Mouse (Mus musculus) lung, postnatal 0 days (tissue): Measurements from ENCODE around the gene Ano9. TPM values are rescaled to one million over a fixed set of nuclear protein-coding genes. Genes with fewer than 3 reads are reported as not detected.

Experiments used
- ATAC-seq: fragments of 200-750 bp; cut with Nextera tagmentation; 2 replicates; pipeline ENCODE4 v1.8.0; 2017; ENCODE audit warnings: moderate library complexity
- DNase-seq: peaks from one replicate; pipeline ENCODE4 v3.0.0-alpha.2; 2016; ENCODE audit warnings: low spot score
- H3K27ac ChIP-seq: fragments of 300-500 bp; sonication (generic); 2 replicates; pipeline ENCODE4 v1.5.1; 2014; ENCODE audit warnings: antibody characterized with exemption, mild to moderate bottlenecking, low read length, mixed read lengths
- H3K27me3 ChIP-seq: fragments of 300-500 bp; sonication (generic); replicated peaks from 2 replicates; pipeline ENCODE4 v1.6.1; 2014; ENCODE audit warnings: low read length, mixed read lengths; ENCODE audit not compliant: insufficient read depth
- H3K36me3 ChIP-seq: fragments of 300-500 bp; sonication (generic); 2 replicates; pipeline ENCODE4 v1.6.1; 2014; ENCODE audit warnings: low read length, mixed read lengths; ENCODE audit not compliant: insufficient read depth
- H3K4me1 ChIP-seq: fragments of 300-500 bp; sonication (generic); 2 replicates; pipeline ENCODE4 v1.6.1; 2014; ENCODE audit warnings: antibody characterized with exemption, low read depth, low read length, mixed read lengths; ENCODE audit not compliant: insufficient read depth
- H3K4me2 ChIP-seq: fragments of 300-500 bp; sonication (generic); replicated peaks from 2 replicates; pipeline ENCODE4 v1.6.1; 2014; ENCODE audit warnings: low read depth, mild to moderate bottlenecking, low read length, moderate library complexity, mixed read lengths
- H3K4me3 ChIP-seq: fragments of 300-500 bp; sonication (generic); 2 replicates; pipeline ENCODE4 v1.5.1; 2014; ENCODE audit warnings: low read depth, low read length
- H3K9ac ChIP-seq: fragments of 300-500 bp; sonication (generic); replicated peaks from 2 replicates; pipeline ENCODE4 v1.6.1; 2014; ENCODE audit warnings: low read depth, mild to moderate bottlenecking
- H3K9me3 ChIP-seq: fragments of 300-500 bp; sonication (generic); 2 replicates; pipeline ENCODE4 v1.6.1; 2016; ENCODE audit warnings: low read length, mixed read lengths
- CTCF ChIP-seq: IDR thresholded peaks from 2 replicates; pipeline ENCODE4 v1.5.1; 2016; ENCODE audit warnings: antibody characterized with exemption, mild to moderate bottlenecking
- EP300 ChIP-seq: IDR thresholded peaks from 2 replicates; pipeline ENCODE4 v1.6.1; 2016; ENCODE audit warnings: antibody characterized with exemption, mild to moderate bottlenecking, control low read depth
- WGBS: fragments of 180-500 bp; shearing (Covaris S2); extraction: QIAGEN DNeasy Blood & Tissue Kit; methylation state at CpG from one replicate; pipeline ENCODE4 v1.1.7; 2014; 5-methylcytosine and 5-hydroxymethylcytosine counted together
- polyA plus RNA-seq: library from polyadenylated mRNA; unstranded; fragments of >200 nt; fragmentation: Nextera tagmentation; extraction: Ambion mirVana; gene quantifications from 2 replicates; pipeline ENCODE4 v1.2.1, GENCODE M21; 2015

The Ano9 gene
- polyA plus RNA-seq, 1 experiment from 2014 or later, result 1.5 TPM

DNA sequence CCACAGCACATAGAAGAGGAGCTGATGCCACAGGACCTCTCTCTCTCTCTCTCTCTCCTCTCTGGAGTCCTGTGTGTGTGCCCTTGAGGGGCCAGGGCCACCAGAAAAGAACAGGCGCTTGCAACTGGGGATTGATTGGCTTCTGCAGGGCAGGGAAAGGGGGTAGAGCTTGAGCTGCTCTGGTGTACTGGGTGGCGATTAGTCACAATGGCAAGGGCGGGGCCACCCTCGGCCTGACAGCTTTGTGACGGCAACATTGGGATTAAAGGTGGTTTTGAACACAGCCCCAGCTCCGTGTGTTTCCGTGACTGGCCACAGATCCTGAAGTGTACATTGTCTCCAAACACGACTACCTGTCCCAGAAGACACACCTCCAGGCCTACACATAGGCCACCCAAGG is 27.4 kb downstream of the Ano9 start:
- ATAC-seq, result no peak
- H3K9ac ChIP-seq, result no peak overlapping the region
- TF ChIP-seq EP300 (no peak), CTCF (no peak)
- no peak overlapping the region for H3K4me2 ChIP-seq
- no peaks in the 10 kb centered on the region for H3K9me3 ChIP-seq
- no peaks in the 10 kb centered on the region for H3K36me3 ChIP-seq
- peaks cover 5% of the 10 kb centered on the region; the same call in 1 of the 2 replicates for H3K27me3 ChIP-seq
- 73% methylated on average over 8 of the region's 8 CpGs for WGBS
- H3K4me3 ChIP-seq, result no peak overlapping the region
- peaks cover 2% of the 10 kb centered on the region; the same call in 1 of the 2 replicates for H3K4me1 ChIP-seq
- no peak overlapping the region for H3K27ac ChIP-seq
- no peak for DNase-seq

- ATAC-seq (no peak), DNase-seq (no peak)
- Histone ChIP-seq H3K9me3 (no peaks in the 10 kb centered on the region), H3K9ac (no peak overlapping the region), H3K4me1 (peaks cover 2% of the 10 kb centered on the region; the same call in 1 of the 2 replicates), H3K27ac (no peak overlapping the region), H3K27me3 (peaks cover 5% of the 10 kb centered on the region; the same call in 1 of the 2 replicates), H3K4me2 (0 out of 2 replicates have a peak overlapping the region, but pooled peaks have one; percentile 6), H3K36me3 (no peaks in the 10 kb centered on the region), H3K4me3 (no peak overlapping the region)
- TF ChIP-seq CTCF, result no peak
- TF ChIP-seq EP300, result no peak
- WGBS, result 12% methylated on average over 18 of the region's 18 CpGs
These were observed 29.1 kb downstream of the Ano9 start for GRCm38 (mm10) chr7:141088473-141088872.

DNA sequence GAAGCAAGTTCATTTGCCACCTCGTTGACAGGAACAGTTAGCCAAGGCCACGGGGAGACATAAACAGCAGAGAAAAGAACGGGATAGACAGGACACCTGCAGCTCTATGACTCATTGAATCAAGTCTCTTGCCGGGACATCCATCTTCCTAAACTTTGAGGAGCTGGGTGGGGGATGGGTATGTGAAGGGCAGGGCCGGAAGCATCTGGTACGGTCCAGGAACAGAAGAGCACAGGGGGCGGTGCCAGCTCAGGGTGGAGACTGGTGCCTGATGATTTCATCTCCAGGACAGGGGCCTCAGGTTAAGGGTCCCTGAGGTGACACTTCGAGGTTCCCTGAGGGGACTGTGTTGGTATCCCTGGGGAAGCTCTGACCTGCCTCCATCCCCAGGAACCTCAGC is 29.7 kb downstream of the Ano9 start:
- DNase-seq, result peak; percentile 57
- Histone ChIP-seq H3K4me1 (peaks cover 2% of the 10 kb centered on the region; the same call in 1 of the 2 replicates), H3K9me3 (no peaks in the 10 kb centered on the region), H3K36me3 (no peaks in the 10 kb centered on the region), H3K27ac (no peak overlapping the region), H3K4me3 (no peak overlapping the region), H3K27me3 (peaks cover 5% of the 10 kb centered on the region; the same call in 1 of the 2 replicates), H3K9ac (no peak overlapping the region), H3K4me2 (no peak overlapping the region)
- peak; percentile 13; the same call in 1 of the 2 replicates for ATAC-seq
- 18% methylated on average over 8 of the region's 8 CpGs for whole genome bisulfite sequencing
- TF ChIP-seq CTCF (no peak), EP300 (no peak)

- Histone ChIP-seq H3K27ac (peak overlapping the region; percentile 63), H3K36me3 (no peaks in the 10 kb centered on the region), H3K9ac (peak overlapping the region; percentile 34), H3K9me3 (no peaks in the 10 kb centered on the region), H3K4me3 (peak overlapping the region; percentile 34), H3K27me3 (no peaks in the 10 kb centered on the region), H3K4me2 (peak overlapping the region; percentile 52), H3K4me1 (no peaks in the 10 kb centered on the region)
- DNase-seq, result peak; percentile 82
- TF ChIP-seq EP300, result no peak
- no peak for TF ChIP-seq CTCF
- 22% methylated on average over 32 of the region's 34 CpGs for WGBS
- peak; percentile 92 for ATAC-seq
These were observed 37.8 kb downstream of the Ano9 start for GRCm38 (mm10) chr7:141079481-141080449.

DNA sequence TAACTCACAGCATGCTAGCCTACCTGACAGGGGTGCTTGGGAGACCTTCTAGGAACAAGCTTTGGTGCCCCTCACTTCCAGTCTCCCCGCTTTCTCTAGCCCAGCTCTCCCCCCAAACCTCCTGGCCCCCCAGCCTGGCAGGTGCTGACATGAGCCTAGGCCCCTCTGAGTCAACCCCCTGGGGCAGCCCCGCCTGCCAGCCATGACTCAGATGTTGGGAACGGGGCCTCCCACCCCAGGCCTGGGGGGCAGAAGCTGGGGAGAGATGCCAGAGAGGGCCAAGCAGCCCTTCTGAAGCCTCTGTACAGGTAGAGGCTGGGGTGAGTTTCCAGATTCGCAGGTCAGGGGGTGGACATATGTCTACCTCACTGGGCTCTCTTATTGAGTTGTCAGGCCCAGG is 38.7 kb downstream of the Ano9 start:
- WGBS, result 81% methylated on average over 4 of the region's 4 CpGs
- no peaks in the 10 kb centered on the region for H3K4me1 ChIP-seq
- no peak for DNase-seq
- no peak for TF ChIP-seq EP300
- no peak for TF ChIP-seq CTCF
- no peak overlapping the region for H3K4me3 ChIP-seq
- H3K27ac ChIP-seq, result peak overlapping the region; percentile 63; the same call in 1 of the 2 replicates
- H3K4me2 ChIP-seq, result no peak overlapping the region
- H3K27me3 ChIP-seq, result no peaks in the 10 kb centered on the region
- no peaks in the 10 kb centered on the region for H3K9me3 ChIP-seq
- no peak for ATAC-seq
- H3K36me3 ChIP-seq, result no peaks in the 10 kb centered on the region
- no peak overlapping the region for H3K9ac ChIP-seq

DNA sequence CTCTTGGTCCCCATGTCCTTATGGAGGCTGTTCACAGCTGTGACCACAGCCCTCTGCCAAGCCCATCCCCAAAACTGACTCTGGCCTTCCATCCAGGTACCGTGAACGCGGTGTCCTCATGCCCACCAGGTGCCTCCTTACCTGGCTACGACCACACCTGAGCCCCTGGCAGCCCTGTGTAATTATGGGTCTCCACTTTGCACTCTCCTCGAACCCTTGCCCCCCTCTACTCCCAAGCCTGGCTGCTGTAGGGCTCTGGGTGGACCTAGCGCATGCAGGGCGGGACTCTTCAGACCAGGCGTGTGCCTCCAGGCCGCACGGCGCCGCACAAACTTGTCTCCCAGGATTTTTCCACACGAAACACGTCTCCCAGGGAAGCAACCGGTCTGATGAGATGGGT is 39.8 kb downstream of the Ano9 start, which contains the start of gene Pkp3:
Pkp3 (plus strand) TSS at position 378 of the 400 bp plus-strand sequence.
- Histone ChIP-seq H3K4me2 (no peak within 1 kb of the TSS), H3K36me3 (no peaks in the 10 kb centered on the region), H3K27me3 (no peaks in the 10 kb centered on the region), H3K4me3 (no peak within 1 kb of the TSS), H3K4me1 (no peaks in the 10 kb centered on the region), H3K9me3 (no peaks in the 10 kb centered on the region), H3K9ac (no peak within 1 kb of the TSS), H3K27ac (no peak within 1 kb of the TSS)
- no peak for ATAC-seq
- WGBS, result 90% methylated on average over 15 of the region's 15 CpGs
- TF ChIP-seq EP300 (no peak), CTCF (no peak)
- DNase-seq, result no peak
